Mouse (Mus musculus): ENCODE data around the gene Timmdc1.

The Timmdc1 gene

GRCm38 (mm10) chr16:38467091-38467916, 55.2 kb downstream of the Timmdc1 start:
- DNase-seq (ENCODE audit: extremely low read depth, low read depth, low spot score) = no peak

DNA sequence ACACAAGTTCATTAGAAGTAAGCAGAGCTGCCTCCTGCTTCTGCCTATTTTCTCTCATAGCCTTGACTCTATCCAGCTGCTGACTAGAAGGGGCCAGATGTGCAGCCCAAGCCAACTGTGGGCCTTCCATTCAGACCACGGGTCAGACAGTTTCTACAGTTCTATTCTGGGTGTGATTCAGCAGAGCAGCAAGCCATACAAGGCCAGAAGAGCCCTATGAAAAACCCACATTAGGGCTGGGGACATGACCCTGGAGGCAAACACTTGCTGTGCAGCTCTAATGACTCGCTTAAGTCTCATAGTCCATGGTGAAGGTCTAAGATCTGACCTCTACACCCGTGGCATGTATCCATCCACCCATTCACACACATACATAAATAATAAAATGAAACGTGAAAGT, 56.4 kb downstream of the Timmdc1 start:
- DNase-seq (ENCODE audit: extremely low read depth, low read depth, low spot score) = no peak

GRCm38 (mm10) chr16:38463305-38463704, 59.2 kb downstream of the Timmdc1 start:
- no peak for DNase-seq (ENCODE audit: extremely low read depth, low read depth, low spot score)

DNA sequence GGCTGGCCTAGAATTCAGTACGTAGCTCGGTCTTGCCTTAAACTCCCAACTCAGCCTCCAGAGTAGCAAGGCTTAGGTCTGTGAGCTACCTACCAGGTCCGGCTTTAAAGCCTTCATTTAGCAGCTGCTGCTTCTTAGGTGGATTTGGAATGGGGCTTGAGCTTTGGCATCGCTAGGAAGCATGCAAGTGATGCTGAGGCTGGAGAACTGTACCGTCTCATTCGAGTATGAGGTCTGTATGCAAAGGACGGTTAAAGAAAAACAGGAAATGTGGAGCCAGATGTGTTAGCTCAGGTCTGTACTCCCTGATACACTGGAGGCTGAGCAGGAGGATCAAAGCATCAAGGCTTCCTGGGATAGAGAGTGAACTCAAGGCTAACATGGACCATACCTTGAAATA, 60.3 kb downstream of the Timmdc1 start:
- DNase-seq (ENCODE audit: extremely low read depth, low read depth, low spot score) = no peak

DNA sequence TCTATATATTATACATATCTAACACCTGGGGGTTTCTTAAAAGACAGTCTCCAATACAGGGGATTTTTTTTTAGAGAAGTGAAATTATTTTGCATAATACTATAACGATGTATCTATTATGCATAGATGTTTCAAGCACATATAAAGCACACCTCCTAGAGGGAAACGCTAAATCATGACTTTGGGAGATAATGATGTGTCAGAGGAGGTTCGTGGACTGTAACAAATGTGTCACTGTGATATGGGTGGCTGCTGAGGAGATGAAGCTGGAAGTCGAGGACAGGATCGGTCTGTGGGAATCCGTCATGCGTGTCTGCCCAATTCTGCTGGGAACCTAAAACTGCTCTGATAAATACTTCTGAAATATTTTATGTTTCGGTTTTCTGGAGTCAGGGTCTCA, 60.7 kb downstream of the Timmdc1 start:
- no peak for DNase-seq (ENCODE audit: extremely low read depth, low read depth, low spot score)

DNA sequence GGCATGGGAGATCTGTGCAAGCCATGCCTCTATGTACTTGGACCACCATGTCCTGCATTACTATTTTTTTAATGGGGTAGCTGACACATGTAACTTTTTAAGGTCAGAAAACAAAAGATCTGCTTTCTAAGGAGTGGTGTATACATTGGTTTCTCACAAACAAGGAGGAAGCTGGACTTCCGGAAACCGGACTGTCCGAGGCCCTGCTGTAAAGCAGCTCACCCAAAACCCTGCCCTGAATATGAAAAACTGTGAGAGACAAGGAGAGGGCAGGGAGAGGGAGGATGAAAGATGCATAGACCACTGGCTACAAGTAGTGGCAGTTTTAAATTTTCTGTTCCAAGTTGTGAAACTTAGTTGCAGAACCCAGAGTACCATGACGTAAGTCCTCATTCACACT, 62.5 kb downstream of the Timmdc1 start:
- no peak for DNase-seq (ENCODE audit: extremely low read depth, low read depth, low spot score)

DNA sequence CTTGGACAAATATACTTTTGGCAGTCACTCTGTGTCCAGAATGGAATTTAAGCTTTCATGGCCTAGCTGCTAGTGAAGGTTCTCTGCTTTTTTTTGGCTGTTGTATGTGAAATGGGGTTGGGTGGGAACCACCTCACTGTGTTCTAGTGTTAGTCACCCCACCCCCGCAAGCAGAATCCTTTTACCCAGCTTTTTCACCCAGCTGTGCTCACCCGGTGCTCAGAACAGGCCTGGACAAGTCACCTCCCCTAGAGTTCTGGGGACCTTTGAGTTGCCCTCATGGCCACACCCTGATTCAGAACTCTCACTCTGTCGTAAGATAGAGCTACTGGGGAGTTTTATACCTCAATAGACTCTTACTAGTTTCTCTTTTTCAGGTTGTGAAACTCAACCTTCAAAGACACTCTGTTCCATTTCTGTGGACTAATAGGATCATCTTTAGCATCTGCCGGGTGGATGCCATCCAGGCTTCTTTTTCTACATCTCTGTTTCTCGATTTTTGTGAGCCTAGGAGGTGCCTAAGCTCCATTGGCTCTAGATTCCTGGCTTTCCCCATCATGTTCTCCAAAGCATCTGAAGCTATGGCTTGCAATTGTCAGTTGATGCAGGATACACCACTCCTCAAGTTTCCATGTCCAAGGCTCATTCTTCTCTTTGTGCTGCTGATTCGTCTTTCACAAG, 63.7 kb downstream of the Timmdc1 start:
- DNase-seq (ENCODE audit: extremely low read depth, low read depth, low spot score) = no peak

GRCm38 (mm10) chr16:38456812-38457567, 65.5 kb downstream of the Timmdc1 start:
- no peak for DNase-seq (ENCODE audit: extremely low read depth, low read depth, low spot score)

GRCm38 (mm10) chr16:38455511-38456418, 66.7 kb downstream of the Timmdc1 start, which contains the start of gene Cd80:
Gene Cd80, plus strand, starts transcription at chr16:38455561.
- DNase-seq (ENCODE audit: extremely low read depth, low read depth, low spot score) = no peak

DNA sequence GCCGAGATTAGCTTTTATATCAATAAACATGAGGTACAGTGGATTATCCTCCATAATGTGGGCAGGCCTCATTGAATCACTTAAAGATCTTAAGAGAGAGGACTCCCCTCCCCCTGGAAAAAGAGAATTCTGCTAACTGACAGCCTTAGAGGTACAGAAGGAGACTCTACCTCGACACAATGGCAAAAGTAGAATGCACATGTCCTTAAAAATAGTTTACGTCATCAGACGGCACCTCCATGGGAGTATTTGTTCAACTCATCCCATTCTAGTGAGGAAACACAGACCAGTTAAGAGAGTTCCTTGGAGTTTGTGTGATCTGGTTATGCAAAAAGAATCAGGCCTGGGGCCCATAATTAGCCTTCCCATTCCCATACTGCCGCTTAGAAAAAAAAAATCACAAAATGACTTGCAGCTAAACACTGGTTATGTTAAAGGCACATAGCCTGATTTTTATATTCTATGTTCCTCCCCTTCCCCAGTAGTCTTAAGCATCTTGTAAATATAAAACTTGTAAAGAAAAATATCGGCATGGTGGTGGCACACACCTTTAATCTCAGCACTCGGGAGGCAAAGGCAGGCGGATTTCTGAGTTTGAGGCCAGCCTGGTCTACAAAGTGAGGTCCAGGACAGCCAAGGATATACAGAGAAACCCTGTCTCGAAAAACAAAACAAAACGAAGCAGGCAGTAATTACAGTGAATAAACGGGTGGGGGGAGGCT, 67.8 kb downstream of the Timmdc1 start:
- no peak for DNase-seq (ENCODE audit: extremely low read depth, low read depth, low spot score)

GRCm38 (mm10) chr16:38453952-38454351, 68.5 kb downstream of the Timmdc1 start:
- no peak for DNase-seq (ENCODE audit: extremely low read depth, low read depth, low spot score)

DNA sequence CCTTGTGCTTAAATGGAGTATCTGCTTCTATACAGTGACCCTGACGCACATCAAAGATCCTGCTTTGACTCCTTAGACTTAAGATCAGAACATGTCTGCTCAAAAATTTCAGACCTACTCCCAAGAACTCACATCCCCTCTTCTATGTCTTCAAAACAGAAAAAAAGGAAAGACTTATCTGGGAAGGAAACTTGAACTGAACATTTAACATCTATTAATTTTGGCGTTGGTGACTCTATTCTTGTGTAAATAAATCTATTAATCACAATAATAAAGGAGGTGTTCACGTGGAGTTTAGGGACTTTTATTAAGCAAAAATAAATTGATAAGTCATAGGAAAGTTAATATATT, 69.3 kb downstream of the Timmdc1 start:
- no peak for DNase-seq (ENCODE audit: extremely low read depth, low read depth, low spot score)

DNA sequence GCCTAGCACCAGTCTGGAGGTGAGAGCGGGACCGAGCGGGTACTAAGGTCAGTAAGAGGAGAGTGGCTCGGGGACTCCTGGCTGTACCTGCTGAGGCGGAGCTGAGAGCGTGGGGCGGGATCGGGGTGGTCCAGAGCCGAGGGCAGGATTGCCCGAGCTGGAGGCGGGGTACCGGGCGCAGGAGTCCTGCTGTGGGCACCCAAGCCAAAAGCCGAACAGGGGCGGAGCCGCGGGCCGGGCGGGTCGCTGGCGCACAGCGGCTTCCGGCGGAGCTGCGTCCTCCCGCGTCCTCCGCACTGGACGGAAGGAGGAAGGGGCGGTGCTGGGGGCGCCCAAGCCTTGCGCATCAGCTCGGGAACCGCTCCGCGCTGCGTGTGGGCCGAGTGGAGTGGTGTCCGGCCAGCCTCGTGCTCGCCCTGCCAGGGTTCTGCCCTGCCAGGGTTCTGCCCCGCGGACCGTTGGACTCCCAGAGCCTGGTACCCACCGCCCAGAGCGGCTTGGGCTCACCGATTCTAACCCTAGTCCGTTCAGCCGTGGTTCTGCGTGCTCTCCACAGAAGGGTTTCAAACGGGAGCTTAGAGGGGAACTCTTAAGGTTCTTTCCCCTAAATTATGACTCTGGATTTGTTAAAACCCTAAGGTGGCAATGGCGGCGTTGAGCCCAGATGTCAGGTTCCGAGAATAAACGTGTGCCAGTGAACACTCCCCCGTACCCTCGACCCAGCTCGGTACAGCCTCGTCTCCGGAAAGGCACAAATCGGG, 69.8 kb downstream of the Timmdc1 start, which contains the start of gene Adprh:
Adprh (minus strand) TSS at position 262 of the 761 bp plus-strand sequence.
- DNase-seq (ENCODE audit: extremely low read depth, low read depth, low spot score) = no peak

GRCm38 (mm10) chr16:38451421-38452205, 70.8 kb downstream of the Timmdc1 start:
- no peak for DNase-seq (ENCODE audit: extremely low read depth, low read depth, low spot score)

DNA sequence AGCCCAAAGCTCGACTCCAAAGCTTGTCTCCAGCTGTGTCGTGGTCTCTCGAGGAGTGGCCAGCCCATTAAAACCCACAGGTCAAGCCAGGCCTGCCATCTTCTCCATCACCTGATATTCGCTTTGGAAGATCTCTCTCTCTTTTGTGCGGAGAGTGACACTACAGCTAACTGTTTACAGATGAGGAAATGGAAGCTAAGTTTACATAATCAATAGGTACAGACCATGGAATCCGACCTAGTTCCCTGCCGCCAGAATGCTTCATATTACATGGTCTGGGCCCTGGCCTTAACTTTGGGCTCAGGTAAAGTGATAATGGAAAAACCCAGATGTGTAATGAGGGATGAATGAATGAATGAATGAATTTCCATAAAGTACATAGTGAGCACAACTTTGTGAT, 71.8 kb downstream of the Timmdc1 start:
- DNase-seq (ENCODE audit: extremely low read depth, low read depth, low spot score) = no peak

DNA sequence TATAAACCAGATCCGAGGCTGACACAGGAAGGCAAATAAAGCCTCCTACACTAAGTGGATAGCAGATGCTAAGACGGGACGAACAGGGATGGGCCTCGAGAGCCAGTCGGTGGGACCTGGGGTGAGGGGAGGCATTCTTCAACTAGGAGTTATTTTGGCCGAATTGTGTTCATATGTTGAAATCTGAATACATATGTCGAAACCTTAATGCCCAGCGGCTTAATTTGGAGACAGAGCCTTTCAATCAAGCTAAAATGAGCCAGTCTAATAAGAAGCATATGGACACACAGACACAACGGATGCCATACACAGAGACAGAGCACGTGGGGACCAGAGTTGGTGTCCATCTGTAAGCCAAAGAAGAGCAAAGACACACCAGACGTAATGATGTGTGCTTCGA, 74.0 kb downstream of the Timmdc1 start:
- DNase-seq (ENCODE audit: extremely low read depth, low read depth, low spot score) = no peak

Data from fat pad, adult 2 months (tissue).